Mouse (Mus musculus): ENCODE measurements around the gene Mip.
"Not testable (repeated sequence)": the region's sequence is repeated elsewhere in the genome, so short reads cannot be mapped to it uniquely, and the experiment has no call there.

Mip gene

DNA sequence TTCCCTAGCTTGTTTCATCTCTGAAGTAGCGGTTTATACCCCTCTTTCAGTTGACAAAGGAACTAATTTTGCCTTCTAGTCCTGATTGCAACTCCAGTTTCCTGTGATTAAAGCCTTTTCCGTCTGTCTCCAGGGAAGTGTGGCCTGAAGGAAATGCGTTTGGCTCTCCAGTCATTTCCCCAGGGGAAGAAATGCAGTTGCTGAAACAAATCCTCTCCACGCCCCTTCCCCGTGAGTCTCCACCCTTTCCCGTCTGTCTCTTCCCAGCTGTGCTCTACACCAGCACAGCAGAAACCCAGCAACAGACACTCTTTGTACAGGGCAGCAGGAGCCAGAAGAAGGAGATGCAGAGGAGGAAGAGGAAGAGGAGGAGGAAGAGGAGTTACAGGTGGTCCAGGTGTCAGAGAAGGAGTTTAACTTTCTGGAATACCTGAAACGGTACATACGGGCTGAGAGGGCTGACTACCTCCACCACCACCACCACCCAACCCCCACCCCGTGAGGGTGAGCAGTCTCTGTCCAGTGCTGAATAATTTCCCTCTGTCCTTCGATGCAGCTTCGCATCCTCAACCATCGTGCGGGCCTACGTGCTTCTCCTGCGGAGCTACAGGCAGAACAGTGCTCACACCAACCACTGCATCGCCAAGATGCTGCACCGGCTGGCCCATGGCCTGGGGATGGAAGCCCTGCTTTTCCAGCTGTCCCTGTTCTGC lies 21.5 kb downstream of the Mip start:
- DNase-seq (ENCODE audit: low spot score in 2 of 2): peak; percentile 83 to 85

DNA sequence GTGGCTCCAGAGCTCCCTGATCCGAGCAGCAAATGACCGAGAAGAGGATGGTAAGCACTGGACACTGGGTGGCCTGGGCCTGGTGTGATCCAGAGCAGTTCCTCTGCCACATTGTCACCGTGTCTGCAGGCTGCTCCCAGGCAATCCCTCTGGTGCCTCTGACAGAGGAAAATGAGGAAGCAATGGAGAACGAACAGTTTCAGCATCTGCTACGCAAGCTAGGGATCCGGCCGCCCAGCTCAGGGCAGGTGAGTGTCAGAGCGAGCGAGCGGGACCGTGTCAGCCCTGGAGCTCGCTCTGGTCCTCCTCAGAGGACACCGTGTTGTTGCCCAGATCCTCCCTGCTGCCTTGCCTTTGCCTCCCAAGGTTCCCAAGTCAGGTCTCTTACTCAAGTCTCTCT lies 24.9 kb downstream of the Mip start:
- no peak for DNase-seq (ENCODE audit: low spot score in 2 of 2)

GRCm38 (mm10) chr10:128253677-128254255 lies 28.1 kb downstream of the Mip start, which contains the start of gene Apon:
Gene Apon (plus strand): TSS chr10:128254096.
- no peak for DNase-seq (ENCODE audit: low spot score in 2 of 2)

- no peak for DNase-seq (ENCODE audit: low spot score in 2 of 2)
Observed at GRCm38 (mm10) chr10:128255925-128256324, 30.3 kb downstream of the Mip start.

- no peak for DNase-seq (ENCODE audit: low spot score in 2 of 2)
Observed at GRCm38 (mm10) chr10:128256328-128256727, 30.7 kb downstream of the Mip start.

DNA sequence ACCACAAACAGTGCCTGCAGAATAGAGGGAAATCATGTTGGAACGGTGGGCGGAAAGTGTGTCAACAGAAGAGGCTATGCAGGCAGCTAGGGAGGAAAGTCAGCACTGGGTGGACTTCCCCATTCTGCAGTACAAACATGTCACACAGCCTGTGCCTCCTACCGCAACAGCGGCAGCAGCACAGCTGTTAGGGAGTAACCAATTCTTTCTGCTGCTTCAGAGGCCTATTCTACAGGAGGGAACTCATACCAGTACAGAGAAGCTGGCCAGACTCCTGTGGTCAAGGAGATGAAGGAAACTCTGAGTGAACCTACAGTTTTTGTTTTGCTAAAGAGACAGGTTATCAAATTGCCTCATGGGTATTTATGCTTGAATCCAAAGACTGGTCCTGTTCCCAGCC lies 33.3 kb downstream of the Mip start:
- DNase-seq (ENCODE audit: low spot score in 2 of 2): no peak

- no peak for DNase-seq (ENCODE audit: low spot score in 2 of 2)
Observed at GRCm38 (mm10) chr10:128259946-128260345, 34.3 kb downstream of the Mip start.

- not testable (repeated sequence) for DNase-seq (ENCODE audit: low spot score in 2 of 2)
Observed at GRCm38 (mm10) chr10:128260376-128260775, 34.7 kb downstream of the Mip start.

GRCm38 (mm10) chr10:128262300-128262699 lies 36.7 kb downstream of the Mip start:
- DNase-seq (ENCODE audit: low spot score in 2 of 2): peak in 1 of 2 experiments; percentile 34

- DNase-seq (ENCODE audit: low spot score in 2 of 2): no peak
Observed at GRCm38 (mm10) chr10:128263393-128264310, 38.0 kb downstream of the Mip start.

DNA sequence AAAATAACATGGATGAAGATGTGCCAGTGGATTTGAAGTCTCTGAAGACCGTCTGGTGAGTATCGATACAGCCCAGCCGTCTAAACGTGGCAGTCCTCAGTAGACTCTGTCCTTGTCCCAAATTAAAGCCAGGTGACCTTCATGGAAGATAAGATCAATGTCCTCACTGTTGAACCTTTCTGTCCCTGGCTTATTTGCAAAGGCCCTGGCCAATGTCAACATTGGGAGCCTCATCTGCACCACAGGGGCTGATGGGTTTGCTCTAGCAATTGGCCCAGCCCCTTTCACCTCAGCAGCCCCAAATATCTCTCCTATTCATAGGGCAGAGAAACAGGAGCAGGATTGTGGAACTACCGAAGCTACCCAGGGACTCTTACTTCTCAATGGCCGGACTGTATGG lies 42.7 kb downstream of the Mip start, which contains the start of gene Apof:
Gene Apof (plus strand): TSS at position 301 of the 400 bp plus-strand sequence.
- DNase-seq (ENCODE audit: low spot score in 2 of 2): no peak

DNA sequence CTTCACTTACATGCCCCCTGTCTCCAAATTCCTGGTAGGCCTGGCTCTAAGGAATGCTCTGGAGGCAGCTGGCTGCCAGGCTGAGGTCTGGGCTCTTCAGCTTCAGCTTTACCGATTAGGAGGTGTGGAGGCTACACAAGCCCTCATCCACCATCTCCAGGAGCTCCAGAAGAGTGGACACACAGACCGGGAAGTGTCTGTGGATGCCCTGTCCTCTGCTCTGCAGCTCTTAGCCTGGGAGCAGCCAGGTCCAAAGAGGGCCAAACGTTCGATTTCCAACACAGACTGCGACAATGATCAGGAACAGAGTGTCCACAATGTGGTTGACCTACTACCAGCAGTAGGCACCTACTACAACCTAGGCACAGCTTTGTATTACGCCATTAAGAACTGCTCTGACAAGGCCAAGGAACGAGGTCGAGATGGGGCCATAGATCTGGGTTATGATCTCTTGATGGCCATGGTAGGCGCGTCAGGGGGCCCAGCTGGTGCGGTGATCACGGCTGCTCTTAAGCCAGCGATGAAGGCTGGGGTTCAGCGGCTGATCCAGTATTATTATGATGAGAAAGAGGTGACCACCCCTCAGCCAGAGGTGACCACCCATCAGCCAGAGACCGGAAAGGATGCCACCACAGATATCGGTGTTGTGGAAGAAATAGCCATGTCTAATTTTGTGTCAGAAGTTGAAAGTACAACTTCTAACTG lies 43.7 kb downstream of the Mip start:
- no peak for DNase-seq (ENCODE audit: low spot score in 2 of 2)

GRCm38 (mm10) chr10:128270287-128270841 lies 44.7 kb downstream of the Mip start, which contains the start of gene Stat2:
Gene Stat2 (plus strand): TSS chr10:128270559.
- peak; percentile 99 for DNase-seq (ENCODE audit: low spot score in 2 of 2)

DNA sequence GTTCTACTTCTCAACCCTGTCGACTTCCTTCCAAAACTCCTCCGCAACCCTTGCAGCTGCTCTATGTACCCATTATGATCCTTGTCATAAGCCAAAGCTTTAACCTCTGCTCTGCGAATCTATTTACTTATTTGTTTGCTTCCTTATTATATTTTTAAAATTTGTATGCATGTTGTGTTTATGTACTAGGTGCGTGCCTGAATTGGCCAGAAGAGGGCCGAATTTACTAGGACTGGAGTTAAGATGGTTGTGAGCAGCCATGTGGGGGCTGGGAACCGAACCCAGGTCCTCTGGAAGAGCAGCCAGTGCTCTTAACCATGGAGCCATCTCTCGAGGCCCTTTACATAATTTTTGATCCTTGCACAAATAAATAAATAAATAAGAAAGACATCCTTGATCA lies 45.2 kb downstream of the Mip start:
- DNase-seq (ENCODE audit: low spot score in 2 of 2): no peak

GRCm38 (mm10) chr10:128271883-128272282 lies 46.2 kb downstream of the Mip start:
- DNase-seq (ENCODE audit: low spot score in 2 of 2): no peak

GRCm38 (mm10) chr10:128272819-128273439 lies 47.3 kb downstream of the Mip start:
- DNase-seq (ENCODE audit: low spot score in 2 of 2): not testable (repeated sequence)

GRCm38 (mm10) chr10:128275374-128275773 lies 49.7 kb downstream of the Mip start:
- not testable (repeated sequence) for DNase-seq (ENCODE audit: low spot score in 2 of 2)

DNA sequence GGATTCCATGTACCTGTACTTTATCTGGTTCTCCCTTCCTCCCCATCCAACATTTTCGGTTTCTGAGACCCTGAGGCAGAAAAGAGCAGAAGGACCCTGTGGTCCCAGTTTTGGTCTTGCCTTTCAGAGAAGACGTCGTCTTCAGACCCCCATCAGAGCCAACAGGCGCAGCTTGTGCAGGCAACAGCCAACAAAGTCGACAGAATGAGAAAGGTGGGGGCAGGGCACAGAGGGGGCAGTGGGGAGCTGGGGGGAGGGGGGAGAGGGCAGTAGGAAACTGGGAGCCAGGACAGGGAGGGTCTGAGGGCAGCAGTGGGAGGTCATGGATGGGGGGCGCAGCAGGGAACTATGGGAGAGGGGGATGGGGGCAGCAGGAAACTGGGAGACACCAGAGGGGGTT lies 52.5 kb downstream of the Mip start:
- no peak for DNase-seq (ENCODE audit: low spot score in 2 of 2)

DNA sequence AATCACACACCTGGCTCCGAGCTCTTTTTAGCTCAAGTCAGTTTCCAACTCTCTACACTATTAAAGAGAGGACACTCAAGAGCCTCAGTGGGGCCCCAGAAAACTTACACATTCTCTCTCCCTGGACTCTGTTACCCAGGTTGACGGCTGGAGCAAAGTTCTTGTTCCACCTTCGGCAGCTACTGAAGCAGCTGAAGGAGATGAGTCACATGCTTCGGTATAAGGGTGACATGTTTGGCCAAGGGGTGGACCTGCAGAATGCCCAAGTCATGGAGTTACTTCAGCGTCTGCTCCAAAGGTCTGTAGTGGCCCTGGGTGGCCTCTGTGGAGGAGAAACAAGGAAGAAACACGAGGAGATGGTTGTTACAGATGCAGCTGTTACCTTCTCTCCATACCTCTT lies 55.3 kb downstream of the Mip start:
- DNase-seq (ENCODE audit: low spot score in 2 of 2): no peak

Data from heart, adult 9 months (tissue).